Mouse (Mus musculus) macrophage (primary cell): Measurements from ENCODE around the gene Prr15. TPM values are rescaled to one million over a fixed set of nuclear protein-coding genes. Genes with fewer than 3 reads are reported as not detected.
A peak's percentile ranks its signal among the peaks of the same experiment; 100 is the strongest.

Experiments used
- H3K27ac ChIP-seq: fragments of 350-480 bp; formaldehyde crosslinking; 2 replicates; pipeline ENCODE4 v1.9.0; 2021
- H3K36me3 ChIP-seq: fragments of 350-480 bp; formaldehyde crosslinking; 2 replicates; pipeline ENCODE4 v1.9.0; 2021; ENCODE audit errors: inconsistent target
- H3K4me3 ChIP-seq: fragments of 350-480 bp; formaldehyde crosslinking; 2 replicates; pipeline ENCODE4 v1.9.0; 2021; ENCODE audit errors: inconsistent target
- H3K79me2 ChIP-seq: fragments of 350-480 bp; formaldehyde crosslinking; 2 replicates; pipeline ENCODE4 v1.9.0; 2021; ENCODE audit errors: inconsistent target
- WGBS: methylation state at CpG from one replicate; pipeline ENCODE4 v1.1.7; 2026; ENCODE audit warnings: inconsistent platforms; ENCODE audit not compliant: missing documents; 5-methylcytosine and 5-hydroxymethylcytosine counted together
- polyA plus RNA-seq: library from polyadenylated mRNA; stranded (reverse); fragments of 250-400 nt; gene quantifications from 3 replicates; pipeline ENCODE4 v1.2.4, GENCODE M21; 2018; ENCODE audit warnings: inconsistent platforms

The Prr15 gene
- polyA plus RNA-seq, 1 experiment from 2014 or later: 0.29 TPM

DNA sequence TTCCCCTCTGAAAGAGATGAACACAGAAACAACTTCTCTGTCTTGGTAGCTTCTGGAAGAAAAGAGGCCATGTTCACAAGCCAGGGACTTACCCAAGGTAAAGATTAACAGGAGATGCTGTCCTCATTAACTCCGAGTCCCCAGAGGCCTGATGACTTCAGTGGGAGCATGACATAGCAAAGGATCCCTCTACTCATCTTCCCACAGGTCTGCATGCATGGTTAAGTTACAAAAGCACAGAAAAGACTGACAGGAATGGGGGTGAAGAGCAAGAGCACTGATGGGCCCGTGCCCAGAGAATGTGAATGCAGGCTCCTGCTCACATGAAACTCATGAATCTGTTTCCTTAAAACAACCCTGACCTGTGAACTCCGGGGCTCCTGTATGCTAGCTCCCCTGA, 6.4 kb upstream of the Prr15 start:
- H3K4me3 ChIP-seq: no peak overlapping the region
- H3K36me3 ChIP-seq: no peaks in the 10 kb centered on the region
- WGBS: 93% methylated on average over 3 of the region's 3 CpGs
- no peaks in the 10 kb centered on the region for H3K79me2 ChIP-seq
- no peak overlapping the region for H3K27ac ChIP-seq

DNA sequence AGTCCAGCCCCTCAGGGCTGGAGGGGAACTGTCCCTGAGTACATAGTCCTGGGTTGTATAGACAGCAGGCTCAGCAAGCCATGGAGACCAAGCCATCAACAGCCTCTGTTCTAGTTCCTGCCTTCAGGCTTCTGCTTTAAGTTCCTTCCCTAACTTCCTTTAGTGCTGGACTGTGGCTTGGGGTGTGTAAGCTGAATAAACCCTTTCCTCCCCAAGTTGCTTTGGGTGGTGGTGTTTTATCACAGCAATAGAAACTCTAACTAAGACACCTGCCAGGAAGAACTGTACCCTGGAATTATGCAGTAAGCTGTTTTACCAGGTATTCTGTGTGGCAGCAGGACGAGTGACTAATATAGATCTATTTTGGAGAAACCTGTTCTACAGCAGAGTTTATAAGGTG, 5.4 kb upstream of the Prr15 start:
- Histone ChIP-seq H3K36me3 (no peaks in the 10 kb centered on the region), H3K27ac (no peak overlapping the region), H3K4me3 (no peak overlapping the region), H3K79me2 (no peaks in the 10 kb centered on the region)
- 100% methylated on average over 1 of the region's 1 CpGs for WGBS

DNA sequence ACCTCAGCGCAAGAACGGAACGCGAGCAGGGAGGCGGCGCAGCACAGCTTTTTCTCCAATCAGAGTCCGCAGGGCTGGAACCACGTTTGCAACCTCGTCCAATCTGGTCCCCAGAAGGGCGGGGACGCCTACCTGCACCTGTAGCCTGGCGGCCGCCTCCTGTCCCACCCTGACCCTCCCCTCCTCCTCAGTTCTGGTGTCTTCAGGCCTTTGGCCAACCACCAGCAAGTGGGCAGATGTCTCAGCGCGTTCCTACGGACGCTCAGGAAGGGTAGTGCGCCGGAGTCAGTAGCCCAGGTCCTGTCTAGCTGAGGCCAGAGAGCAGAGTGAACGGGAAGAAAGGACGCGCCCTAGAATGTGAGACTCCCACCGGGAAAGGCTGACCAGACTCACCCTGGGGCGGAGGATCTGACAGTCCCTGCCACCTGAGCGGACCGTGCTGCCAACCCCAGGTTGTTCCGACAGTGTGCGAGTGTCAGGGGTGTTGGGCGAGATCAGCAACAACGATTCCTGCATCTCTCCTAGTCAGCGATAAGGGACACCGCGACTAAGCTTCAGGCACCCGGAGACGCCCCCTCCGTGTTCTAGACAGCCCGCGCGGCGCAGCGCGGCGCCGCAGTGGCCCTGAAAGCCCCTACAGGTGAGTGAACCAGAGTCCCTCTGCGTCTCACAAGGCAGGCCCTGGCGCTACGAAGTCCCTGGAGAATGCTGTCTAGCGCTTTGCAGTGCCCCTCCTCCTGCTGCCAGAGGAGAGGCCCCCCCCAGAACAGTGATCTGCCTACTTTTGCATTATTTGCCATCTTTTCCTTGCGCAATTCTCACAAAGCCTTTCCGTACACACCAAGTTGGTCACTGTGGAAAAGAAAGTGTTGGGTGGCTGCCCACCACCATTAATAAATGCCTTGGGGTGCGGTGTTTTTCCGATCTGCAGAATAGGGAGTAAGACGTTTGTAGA, 1.3 kb downstream of the Prr15 start:
- Histone ChIP-seq H3K4me3 (peak overlapping the region; percentile 43), H3K79me2 (no peaks in the 10 kb centered on the region), H3K36me3 (no peaks in the 10 kb centered on the region), H3K27ac (0 out of 2 replicates have a peak overlapping the region, but pooled peaks have one; percentile 22)
- 3% methylated on average over 53 of the region's 53 CpGs for WGBS

DNA sequence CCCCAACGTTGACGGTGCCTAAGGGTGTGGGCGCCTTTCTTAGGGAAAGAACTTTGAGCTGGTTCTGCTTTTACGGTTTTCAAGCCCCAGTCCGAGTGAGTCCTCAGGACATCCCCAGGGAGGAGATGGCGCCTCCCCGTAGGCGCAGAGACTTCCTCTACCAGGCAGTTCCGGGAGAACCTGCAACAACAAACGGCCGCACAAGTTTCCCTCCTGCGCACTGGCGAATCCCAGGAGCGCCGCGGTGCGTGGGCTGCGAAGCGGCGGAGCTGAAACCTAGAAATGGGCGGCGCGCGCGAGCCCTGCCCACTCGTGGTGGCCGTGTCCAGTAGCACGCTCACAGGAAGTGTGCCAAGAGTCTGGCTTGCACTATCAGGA, 2.0 kb downstream of the Prr15 start:
- 1% methylated on average over 26 of the region's 28 CpGs for WGBS
- H3K79me2 ChIP-seq: no peaks in the 10 kb centered on the region
- H3K27ac ChIP-seq: 0 out of 2 replicates have a peak overlapping the region, but pooled peaks have one; percentile 22
- peak overlapping the region; percentile 43 for H3K4me3 ChIP-seq
- H3K36me3 ChIP-seq: no peaks in the 10 kb centered on the region

DNA sequence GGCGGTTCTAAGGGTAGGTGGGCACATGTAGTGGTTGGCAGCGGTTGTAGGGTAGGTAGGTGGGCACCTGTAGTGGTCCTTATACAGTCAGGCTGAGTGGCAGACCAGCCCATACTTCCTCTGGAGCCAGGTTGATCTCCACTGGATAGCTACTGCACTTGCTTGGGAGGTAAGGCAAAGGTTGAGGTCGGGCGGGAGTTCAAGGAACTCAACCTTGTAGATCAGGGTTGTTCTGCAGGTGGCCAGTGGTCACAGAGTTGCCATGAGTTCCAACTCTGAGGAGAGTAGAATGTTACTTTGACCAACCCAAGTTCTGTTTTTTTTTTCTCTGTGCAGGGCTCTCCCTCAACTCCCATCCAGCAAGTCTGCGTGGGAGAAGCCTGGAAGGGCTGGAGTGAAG, 3.1 kb downstream of the Prr15 start:
- no peak overlapping the region for H3K4me3 ChIP-seq
- no peak overlapping the region for H3K27ac ChIP-seq
- H3K79me2 ChIP-seq: no peaks in the 10 kb centered on the region
- no peaks in the 10 kb centered on the region for H3K36me3 ChIP-seq
- 96% methylated on average over 5 of the region's 5 CpGs for WGBS

DNA sequence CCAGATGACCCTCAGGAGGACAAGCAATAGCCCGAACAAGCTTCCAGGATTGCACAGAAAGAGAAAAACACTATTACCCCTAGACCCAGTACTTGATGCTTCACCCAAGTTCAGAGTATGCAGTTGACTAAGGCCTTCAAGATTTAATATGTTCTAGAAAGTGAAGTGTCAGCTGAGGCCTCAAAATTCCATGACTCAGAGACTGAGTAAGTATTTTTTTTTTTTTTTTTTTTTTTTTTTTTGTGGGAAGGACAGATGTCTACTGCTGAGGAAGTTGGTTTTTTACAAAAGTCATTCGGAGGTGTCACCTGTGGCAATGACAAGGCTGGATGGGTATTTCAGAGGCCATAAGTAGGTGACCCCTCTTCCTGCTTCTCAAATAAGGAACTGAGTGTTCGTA, 4.0 kb downstream of the Prr15 start:
- 50% methylated on average over 3 of the region's 3 CpGs for WGBS
- H3K4me3 ChIP-seq: no peak overlapping the region
- no peaks in the 10 kb centered on the region for H3K36me3 ChIP-seq
- 0 out of 2 replicates have a peak overlapping the region, but pooled peaks have one; percentile 7 for H3K27ac ChIP-seq
- no peaks in the 10 kb centered on the region for H3K79me2 ChIP-seq

DNA sequence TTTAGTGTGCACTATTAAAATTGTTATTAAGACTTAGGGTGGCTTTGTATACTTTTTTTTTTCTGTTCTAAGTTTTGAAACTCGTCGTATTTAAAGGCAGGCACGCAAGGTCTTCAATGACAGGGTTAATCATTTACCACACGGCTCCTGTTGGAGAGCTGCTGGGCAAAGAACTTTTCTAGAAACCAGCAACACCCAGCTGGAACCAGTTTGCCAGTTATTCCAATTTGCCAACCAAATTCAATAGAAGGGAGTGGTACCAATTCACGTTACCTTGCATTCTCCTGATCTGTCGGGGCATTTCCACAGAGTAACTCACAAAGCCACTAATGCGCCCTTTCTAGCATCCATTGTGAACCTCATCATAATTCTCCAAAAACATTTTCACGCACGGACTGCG, 4.5 kb downstream of the Prr15 start:
- 98% methylated on average over 10 of the region's 10 CpGs for whole genome bisulfite sequencing
- H3K4me3 ChIP-seq: no peak overlapping the region
- H3K79me2 ChIP-seq: no peaks in the 10 kb centered on the region

DNA sequence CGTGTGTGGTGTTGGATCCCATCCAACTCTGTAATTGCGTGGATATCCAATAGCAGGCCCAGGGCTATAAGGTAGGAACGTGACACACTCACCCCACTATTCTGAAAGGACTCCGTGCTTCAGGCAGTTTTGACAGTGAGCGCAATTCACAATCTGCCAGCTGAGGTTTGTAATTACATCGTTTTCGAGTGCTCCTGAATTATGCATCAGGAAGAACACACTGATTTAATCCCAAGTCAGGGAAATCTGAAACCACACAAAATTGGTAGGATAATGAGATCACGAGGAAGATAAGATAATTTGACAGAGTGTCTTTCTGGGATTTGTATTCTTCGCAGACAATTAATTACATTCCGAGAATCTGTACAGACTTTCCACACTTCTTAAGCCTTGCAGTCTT, 6.1 kb downstream of the Prr15 start:
- H3K4me3 ChIP-seq: no peak overlapping the region
- H3K27ac ChIP-seq: no peak overlapping the region
- H3K79me2 ChIP-seq: no peaks in the 10 kb centered on the region
- no peaks in the 10 kb centered on the region for H3K36me3 ChIP-seq
- WGBS: 90% methylated on average over 10 of the region's 10 CpGs

More for the DNA sequence above, 4.5 kb downstream of the Prr15 start:
- H3K36me3 ChIP-seq: no peaks in the 10 kb centered on the region
- H3K27ac ChIP-seq: no peak overlapping the region

DNA sequence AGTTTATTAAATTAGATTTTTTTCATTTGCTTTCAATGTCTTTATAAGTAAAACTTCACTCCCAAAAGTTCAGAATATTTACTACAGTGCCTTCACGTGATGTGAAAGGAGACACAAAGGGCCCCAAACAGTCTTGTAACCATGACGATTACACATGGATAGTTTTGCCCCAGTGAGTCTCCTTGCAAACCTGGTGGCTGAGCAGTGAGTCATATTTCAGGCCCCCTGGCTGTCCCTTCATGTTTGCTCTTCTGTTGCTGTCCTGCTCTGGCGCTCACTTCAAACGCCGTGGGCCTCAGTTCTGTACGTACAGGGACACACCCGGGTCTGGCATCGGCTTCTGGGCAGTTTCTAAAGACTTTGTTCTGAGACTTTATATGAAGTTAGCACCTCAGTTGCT, 6.6 kb downstream of the Prr15 start:
- Histone ChIP-seq H3K36me3 (no peaks in the 10 kb centered on the region), H3K4me3 (no peak overlapping the region), H3K79me2 (no peaks in the 10 kb centered on the region), H3K27ac (no peak overlapping the region)
- WGBS: 92% methylated on average over 8 of the region's 8 CpGs

DNA sequence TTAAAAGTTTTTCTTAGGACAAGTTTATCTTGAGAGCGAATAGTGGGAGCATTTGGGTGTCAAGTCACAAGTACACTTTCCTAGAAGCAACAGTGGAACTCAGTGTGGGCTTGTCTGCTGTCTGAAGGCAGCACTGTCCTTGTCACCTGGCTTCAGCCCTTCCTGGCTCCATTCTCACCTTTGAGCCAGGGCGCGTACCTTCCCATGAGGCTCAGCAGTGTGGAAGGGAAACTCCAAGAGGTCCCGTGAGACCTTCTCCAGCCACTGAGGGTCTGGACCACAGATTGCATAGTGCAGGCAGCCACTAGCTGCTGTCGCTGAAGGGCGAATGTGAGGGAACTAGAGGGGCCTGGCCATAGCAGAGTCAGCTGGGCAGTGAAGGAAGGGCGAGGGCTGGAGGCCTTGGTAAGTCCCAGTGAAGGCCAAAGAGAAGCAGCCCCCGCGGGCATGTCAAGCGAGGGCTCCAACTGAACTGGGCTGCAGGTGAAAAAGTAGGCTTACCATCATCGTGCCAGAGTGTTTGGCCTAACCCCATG, 7.5 kb downstream of the Prr15 start:
- no peak overlapping the region for H3K27ac ChIP-seq
- no peaks in the 10 kb centered on the region for H3K79me2 ChIP-seq
- no peak overlapping the region for H3K4me3 ChIP-seq
- 90% methylated on average over 11 of the region's 11 CpGs for WGBS
- no peaks in the 10 kb centered on the region for H3K36me3 ChIP-seq

DNA sequence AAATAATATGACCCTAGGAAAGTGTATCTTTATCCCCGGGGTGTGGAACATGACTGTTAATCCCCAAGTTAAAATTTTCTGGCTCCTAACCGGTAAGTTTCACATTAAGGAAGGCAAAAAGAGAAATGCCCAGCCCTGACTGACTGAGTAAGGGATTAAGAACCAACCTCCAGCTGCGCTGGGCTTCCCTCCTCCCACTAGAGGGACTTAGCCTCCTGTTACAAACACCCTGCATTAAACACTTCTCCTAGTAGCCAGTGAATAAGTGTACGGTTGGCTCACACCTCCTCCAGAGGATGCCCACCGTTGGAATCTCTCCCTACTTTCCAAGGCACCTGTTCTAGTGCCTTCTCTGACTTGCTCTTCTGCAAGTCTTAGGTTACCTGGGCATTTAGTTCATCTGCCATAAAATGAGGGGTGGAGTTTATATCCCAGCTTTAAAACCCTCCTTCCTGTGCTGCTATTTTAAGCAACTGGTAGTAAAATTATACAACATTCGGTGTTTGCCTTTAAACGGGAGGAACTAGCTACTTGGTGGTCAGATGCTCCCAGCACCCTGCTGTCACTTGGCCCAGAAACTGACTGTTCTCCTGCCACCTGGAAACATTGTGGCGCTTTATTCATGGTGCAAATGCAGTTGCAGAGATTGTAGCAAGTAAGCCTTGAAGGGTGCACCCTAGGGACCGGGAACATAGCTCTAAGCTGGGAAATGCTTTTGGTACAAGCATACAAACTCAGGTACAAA, 8.2 kb downstream of the Prr15 start:
- H3K79me2 ChIP-seq: no peaks in the 10 kb centered on the region
- no peak overlapping the region for H3K4me3 ChIP-seq
- 32% methylated on average over 9 of the region's 9 CpGs for WGBS
- H3K36me3 ChIP-seq: no peaks in the 10 kb centered on the region
- no peak overlapping the region for H3K27ac ChIP-seq

DNA sequence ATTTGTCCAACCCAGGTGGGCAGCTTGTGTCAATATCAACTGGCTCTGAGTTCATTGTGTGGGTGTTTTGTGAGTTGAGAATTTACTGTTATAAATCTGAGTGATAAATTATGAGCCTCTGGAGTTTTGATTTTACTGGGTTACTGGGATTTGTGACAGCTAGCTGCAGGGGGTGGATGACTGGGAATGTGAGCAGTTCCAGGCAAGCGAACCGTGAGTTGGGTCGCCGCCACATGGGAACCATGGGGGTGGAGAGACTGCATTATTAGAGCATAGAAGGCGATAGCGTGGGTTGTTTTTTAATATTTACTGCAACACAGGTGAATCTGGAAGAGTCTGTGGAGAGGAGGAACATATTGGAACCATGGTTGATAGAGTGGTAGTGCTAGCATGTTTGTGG, 11.7 kb downstream of the Prr15 start:
- 96% methylated on average over 6 of the region's 6 CpGs for WGBS
- Histone ChIP-seq H3K4me3 (no peak overlapping the region), H3K36me3 (no peaks in the 10 kb centered on the region), H3K27ac (no peak overlapping the region), H3K79me2 (no peaks in the 10 kb centered on the region)

DNA sequence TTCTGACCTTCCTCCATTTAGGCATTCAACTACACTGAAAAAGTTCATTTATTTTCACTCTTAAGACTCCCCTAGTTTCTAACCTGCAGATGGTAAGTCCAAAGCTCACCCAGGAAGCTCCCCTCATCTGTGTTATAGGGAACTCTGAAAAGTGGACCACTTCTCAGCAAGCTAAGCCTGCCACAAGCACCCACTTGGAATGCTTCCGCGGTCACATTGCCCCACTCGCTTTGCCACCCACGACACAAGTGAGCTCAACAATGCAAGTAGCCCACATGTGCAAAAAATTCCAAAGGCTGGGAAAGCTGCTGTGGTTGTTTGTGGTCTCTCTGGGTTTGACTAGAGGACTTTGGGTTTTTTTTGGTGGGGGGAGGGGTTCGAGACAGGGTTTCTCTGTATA, 15.5 kb downstream of the Prr15 start:
- no peak overlapping the region for H3K4me3 ChIP-seq
- 94% methylated on average over 5 of the region's 5 CpGs for WGBS
- no peak overlapping the region for H3K27ac ChIP-seq
- H3K79me2 ChIP-seq: no peaks in the 10 kb centered on the region
- no peaks in the 10 kb centered on the region for H3K36me3 ChIP-seq

DNA sequence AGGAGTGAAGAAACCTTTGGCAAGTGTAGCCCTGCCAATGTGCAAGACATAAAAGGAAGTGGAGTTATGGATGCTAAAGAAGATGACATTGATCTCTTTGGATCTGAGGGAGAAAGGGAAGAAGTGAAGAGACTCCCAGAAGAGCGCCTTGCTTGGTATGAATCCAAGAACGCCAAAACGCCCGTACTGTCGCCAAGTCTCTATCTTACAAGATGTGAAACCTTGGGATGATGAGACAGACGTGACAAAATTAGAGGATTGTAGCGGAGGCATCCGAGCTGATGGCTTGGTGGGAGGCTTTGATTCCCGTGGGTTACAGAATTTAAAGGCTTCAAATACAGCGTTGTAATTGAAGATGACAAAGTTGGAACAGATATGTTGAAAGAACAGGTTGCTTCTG, 16.6 kb downstream of the Prr15 start:
- Histone ChIP-seq H3K79me2 (no peaks in the 10 kb centered on the region), H3K36me3 (no peaks in the 10 kb centered on the region), H3K27ac (no peak overlapping the region), H3K4me3 (no peak overlapping the region)
- WGBS: 82% methylated on average over 10 of the region's 10 CpGs

DNA sequence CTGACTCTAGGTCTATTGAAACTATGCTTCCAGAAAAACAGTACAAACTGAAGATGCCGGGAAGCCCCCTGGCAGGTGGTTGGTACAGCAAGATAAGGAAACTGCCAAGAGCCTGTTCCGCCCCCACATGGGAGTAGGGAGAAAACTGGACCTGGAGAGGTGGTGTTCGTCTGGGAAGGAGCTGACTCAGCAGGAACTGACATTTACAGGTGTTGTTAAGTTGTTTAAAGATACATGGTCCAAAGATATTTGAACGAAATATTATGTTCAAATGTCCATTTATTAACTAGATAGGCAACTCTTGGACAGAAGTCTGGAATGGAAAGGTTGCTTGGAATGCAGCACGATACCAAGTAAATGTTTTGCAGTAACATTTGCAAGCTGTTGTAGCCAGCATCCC, 26.2 kb downstream of the Prr15 start:
- no peak overlapping the region for H3K4me3 ChIP-seq
- no peaks in the 10 kb centered on the region for H3K36me3 ChIP-seq
- H3K79me2 ChIP-seq: no peaks in the 10 kb centered on the region
- 94% methylated on average over 5 of the region's 5 CpGs for WGBS
- no peak overlapping the region for H3K27ac ChIP-seq
